In the genomic region with DNA sequence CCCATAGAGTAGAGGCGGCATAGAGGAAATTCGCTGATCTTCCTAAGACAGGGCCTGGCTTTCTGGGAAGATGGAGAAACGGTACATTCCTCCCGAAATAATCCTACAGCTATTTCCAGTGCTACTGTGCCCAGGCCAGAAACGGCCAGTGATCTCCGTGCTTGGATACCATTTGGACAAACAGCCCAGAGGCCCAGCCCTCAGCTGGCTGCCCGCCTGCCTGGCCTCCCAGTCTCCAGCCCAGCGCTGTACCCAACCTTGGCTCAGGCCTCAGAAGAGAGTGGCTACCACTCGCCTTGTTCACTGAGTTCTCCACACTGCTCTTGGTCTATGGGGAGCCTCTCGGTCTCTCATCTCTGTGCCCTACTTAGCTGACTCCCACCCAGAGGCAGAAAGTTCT, we compare ENCODE assay signal across 17 mouse cellular contexts. TPM values are rescaled to one million over a fixed set of nuclear protein-coding genes. Genes with fewer than 3 reads are reported as not detected.
DNase-seq lines count a peak whose midpoint lies in the region; ATAC-seq lines count a peak whose summit lies in the region.
"Had no signal": no experiment of that assay in that cellular context is flagged by ENCODE, and none has a peak within 500 bp of the region (broad histone marks: within the 10 kb centered on the region; RNA-seq: fewer than 3 reads in every experiment).

No protein-coding gene starts in this region.

- no peaks in the 10 kb centered on the region for H3K36me3 ChIP-seq in heart, embryonic 12.5 days
- H3K36me3 ChIP-seq: hindbrain, embryonic 15.5 days; limb, embryonic 12.5 days had no signal

- H3K4me2 ChIP-seq in heart, embryonic 12.5 days = no peak overlapping the region
- H3K4me2 ChIP-seq: hindbrain, embryonic 15.5 days; limb, embryonic 12.5 days had no signal

- H3K4me3 ChIP-seq in heart, embryonic 12.5 days = no peak overlapping the region
- H3K4me3 ChIP-seq: hindbrain, embryonic 15.5 days; limb, embryonic 12.5 days had no signal

- DNase-seq in heart, adult 18-20 months = peak; percentile 61 to 68
- no peak for DNase-seq in heart, adult 11 months
- DNase-seq in adipocyte (ENCODE audit: low spot score) = peak; percentile 89
- no peak for DNase-seq in cerebellum, adult 8-10 months
- DNase-seq in thymus, postnatal 25 days = no peak
- no peak for DNase-seq in embryo, embryonic 10.5 days (ENCODE audit: low spot score)
- DNase-seq: adrenal gland, adult 2 months; cerebellum, postnatal 36 days; kidney, adult 2 months; layer of hippocampus, adult 9-11 months; lung, adult 2 months; right cerebral cortex, postnatal 14 days; thymus, postnatal 36 days had no signal

- H3K27me3 ChIP-seq in heart, embryonic 12.5 days (replicated peaks) = 0 out of 2 replicates have a peak, but pooled peaks cover 3% of the 10 kb centered on the region
- H3K27me3 ChIP-seq: hindbrain, embryonic 15.5 days; limb, embryonic 12.5 days had no signal

- H3K4me1 ChIP-seq in heart, embryonic 12.5 days (replicated peaks) = peaks cover 40% of the 10 kb centered on the region

- no peak overlapping the region for H3K9ac ChIP-seq in heart, embryonic 12.5 days
- H3K9ac ChIP-seq: hindbrain, embryonic 15.5 days; limb, embryonic 12.5 days had no signal

- ATAC-seq in heart, embryonic 12.5 days (ENCODE audit: insufficient number of reproducible peaks, low FRiP score) = no peak
- peak; percentile 15; the same call in 1 of the 2 replicates for ATAC-seq in megakaryocyte-erythroid progenitor cell, adult 5-6 weeks (replicated peaks; ENCODE audit: low FRiP score, low TSS enrichment, poor library complexity, severe bottlenecking)

- peak overlapping the region; percentile 29; the same call in 1 of the 2 replicates for H3K27ac ChIP-seq in heart, embryonic 12.5 days (ENCODE audit: poor library complexity, severe bottlenecking)
- H3K27ac ChIP-seq: hindbrain, embryonic 15.5 days; limb, embryonic 12.5 days had no signal

- WGBS in heart, embryonic 12.5 days = 67% methylated on average over 10 of the region's 10 CpGs

- H3K9me3 ChIP-seq in heart, embryonic 12.5 days (replicated peaks) = no peaks in the 10 kb centered on the region
- H3K9me3 ChIP-seq: hindbrain, embryonic 15.5 days; limb, embryonic 12.5 days had no signal

RNA-seq across cellular contexts. Expression of a gene that starts 3.4 kb away (rescaled TPM):
- total RNA-seq in heart, adult 18-20 months (2021) = not detected
- not detected in 2 replicates for polyA plus RNA-seq in heart, embryonic 12.5 days (2016; fragmentation: Nextera tagmentation; extraction: Ambion mirVana)
- not detected in 2 replicates for total RNA-seq in megakaryocyte-erythroid progenitor cell, adult 5-6 weeks (2014; fragmentation: Nextera tagmentation)
- total RNA-seq in megakaryocyte-erythroid progenitor cell, adult 5-6 weeks (2017) = not detected in 2 replicates
- total RNA-seq: adrenal gland, adult 2 months had no signal
- polyA plus RNA-seq: adrenal gland, adult 2 months; hindbrain, embryonic 15.5 days; limb, embryonic 12.5 days had no signal

RNA-seq across cellular contexts. Expression of a gene that starts 18.9 kb away (rescaled TPM):
- 100 to 1,000 TPM; 153 to 170 TPM for total RNA-seq in heart, adult 18-20 months (2021)
- 51.8 and 61.5 TPM in 2 replicates for polyA plus RNA-seq in heart, embryonic 12.5 days (2016; fragmentation: Nextera tagmentation; extraction: Ambion mirVana)
- 0.22 TPM in 1 of 2 replicates, not detected in the other for total RNA-seq in megakaryocyte-erythroid progenitor cell, adult 5-6 weeks (2014; fragmentation: Nextera tagmentation)
- not detected in 2 replicates for total RNA-seq in megakaryocyte-erythroid progenitor cell, adult 5-6 weeks (2017)

RNA-seq across cellular contexts. Expression of a gene that starts 19.4 kb away (rescaled TPM):
- not detected for total RNA-seq in heart, adult 18-20 months (2021)
- polyA plus RNA-seq in heart, embryonic 12.5 days (2016; fragmentation: Nextera tagmentation; extraction: Ambion mirVana) = not detected in 2 replicates
- total RNA-seq in megakaryocyte-erythroid progenitor cell, adult 5-6 weeks (2014; fragmentation: Nextera tagmentation) = not detected in 2 replicates
- not detected in 2 replicates for total RNA-seq in megakaryocyte-erythroid progenitor cell, adult 5-6 weeks (2017)
- total RNA-seq: adrenal gland, adult 2 months had no signal
- polyA plus RNA-seq: hindbrain, embryonic 15.5 days; kidney, adult 2 months; limb, embryonic 12.5 days had no signal

RNA-seq across cellular contexts. Expression of a gene that starts 40.1 kb away (rescaled TPM):
- not detected for total RNA-seq in heart, adult 18-20 months (2021)
- not detected in 2 replicates for polyA plus RNA-seq in heart, embryonic 12.5 days (2016; fragmentation: Nextera tagmentation; extraction: Ambion mirVana)
- not detected in 2 replicates for total RNA-seq in megakaryocyte-erythroid progenitor cell, adult 5-6 weeks (2014; fragmentation: Nextera tagmentation)
- not detected in 2 replicates for total RNA-seq in megakaryocyte-erythroid progenitor cell, adult 5-6 weeks (2017)
- total RNA-seq: adrenal gland, adult 2 months had no signal
- polyA plus RNA-seq: adrenal gland, adult 2 months; hindbrain, embryonic 15.5 days; kidney, adult 2 months; limb, embryonic 12.5 days; lung, adult 2 months had no signal

Comparison
In these comparisons a context has a peak if more than half of its experiments do, and no peak if none do; other contexts are left out.
1. DNase-seq: peak in heart, adult 18-20 months (2 of 2) and adipocyte (single experiment); none in heart, adult 11 months (single experiment), cerebellum, adult 8-10 months (single experiment), thymus, postnatal 25 days (single experiment) and embryo, embryonic 10.5 days (single experiment).
2. RNA of a gene that starts 18.9 kb away (total RNA-seq): 153 to 170 TPM in heart, adult 18-20 months; 0.22 TPM in megakaryocyte-erythroid progenitor cell, adult 5-6 weeks; every median in the first group is over 100 times any median in the second.